Mouse (Mus musculus): Measurements from ENCODE around the gene Rpa2.

- TF ChIP-seq CTCF (conservative IDR thresholded peaks at IDR 0.05; ENCODE audit: insufficient read depth, insufficient read length, low read depth, low read length) (no peak), POLR2A (IDR thresholded peaks at IDR 0.05; ENCODE audit: low read depth, low read length) (no peak)
Observed at GRCm38 (mm10) chr4:132807771-132808641, 39.9 kb downstream of the Rpa2 start.

Measured in kidney, adult 2 months (tissue).